Mouse (Mus musculus) adrenal gland, adult 10 weeks (tissue): ENCODE measurements around the gene Colgalt1. TPM values are rescaled to one million over a fixed set of nuclear protein-coding genes. Genes with fewer than 3 reads are reported as not detected.

ENCODE experiments used
- polyA plus RNA-seq: library from polyadenylated mRNA; stranded (reverse); fragments of 350-450 nt; fragmentation: Illumina TruSeq; extraction: RNeasy Lipid Tissue Mini Kit (QIAGEN cat#74804); gene quantifications from one replicate; pipeline ENCODE4 v1.2.3, GENCODE M21; 2014; ENCODE audit warnings: low read depth, low replicate concordance

Gene Colgalt1
- polyA plus RNA-seq: 54.8 TPM

GRCm38 (mm10) chr8:71610822-71611651 is at the start of gene Colgalt1:
Gene Colgalt1, plus strand, starts transcription at chr8:71610998.

GRCm38 (mm10) chr8:71566501-71566900 is 44.3 kb upstream of the Colgalt1 start, which contains the start of gene Nxnl1:
Gene Nxnl1, minus strand, starts transcription at chr8:71566601.

DNA sequence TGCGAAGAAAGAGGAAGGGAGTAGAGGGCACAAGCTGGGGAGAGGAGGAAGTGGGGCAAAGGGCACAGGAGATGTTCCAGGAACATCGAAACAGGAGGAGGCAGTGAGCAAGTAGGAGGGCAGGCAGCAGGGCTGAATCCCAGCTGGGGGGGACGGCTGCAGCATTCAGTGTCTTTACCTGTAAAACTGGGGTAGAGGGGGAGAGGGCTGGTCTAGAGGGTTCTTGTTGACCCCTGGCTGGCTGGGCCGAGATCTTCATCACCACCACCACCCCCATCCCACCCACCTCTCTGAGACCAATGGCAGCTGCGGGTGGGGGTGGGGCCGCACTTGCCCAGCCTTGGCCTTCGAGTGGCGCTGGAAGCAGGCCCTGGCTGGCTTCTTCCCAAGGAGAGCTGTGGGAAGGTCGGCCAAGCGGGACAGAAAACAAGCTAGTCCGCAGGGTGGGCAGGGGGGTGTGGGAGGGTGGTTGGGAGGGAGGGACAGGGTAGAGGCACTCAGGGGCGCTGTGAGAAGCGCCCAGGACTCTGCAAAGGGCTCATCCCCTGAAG is 42.3 kb upstream of the Colgalt1 start, which contains the start of gene Slc27a1:
Gene Slc27a1, plus strand, starts transcription at position 496 of the 551 bp plus-strand sequence.

GRCm38 (mm10) chr8:71591471-71592373 is 19.1 kb upstream of the Colgalt1 start, which contains the start of gene Pgls:
Gene Pgls, plus strand, starts transcription at chr8:71592176.

DNA sequence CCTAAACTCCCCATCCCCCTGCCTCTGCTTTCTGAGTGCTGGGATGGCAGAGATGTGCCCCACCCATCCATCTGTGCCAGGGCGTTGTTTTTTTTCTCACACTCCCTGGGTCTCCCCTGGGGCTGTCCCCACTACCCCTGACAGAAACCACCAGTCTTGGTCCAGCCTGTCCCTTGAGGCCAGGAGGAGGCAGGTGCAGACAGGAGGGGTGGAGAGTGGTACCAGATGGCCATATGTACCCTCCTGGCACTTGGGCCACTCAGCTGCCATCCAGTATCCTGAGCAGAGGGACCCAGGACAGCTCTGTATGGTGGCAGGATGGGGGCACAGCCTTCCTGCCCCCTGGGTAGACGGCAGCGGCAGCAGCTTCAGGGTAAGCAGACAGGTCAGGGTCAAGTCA is 13.3 kb upstream of the Colgalt1 start, which contains the start of gene Fam129c:
Gene Fam129c, plus strand, starts transcription at position 198 of the 400 bp plus-strand sequence.

DNA sequence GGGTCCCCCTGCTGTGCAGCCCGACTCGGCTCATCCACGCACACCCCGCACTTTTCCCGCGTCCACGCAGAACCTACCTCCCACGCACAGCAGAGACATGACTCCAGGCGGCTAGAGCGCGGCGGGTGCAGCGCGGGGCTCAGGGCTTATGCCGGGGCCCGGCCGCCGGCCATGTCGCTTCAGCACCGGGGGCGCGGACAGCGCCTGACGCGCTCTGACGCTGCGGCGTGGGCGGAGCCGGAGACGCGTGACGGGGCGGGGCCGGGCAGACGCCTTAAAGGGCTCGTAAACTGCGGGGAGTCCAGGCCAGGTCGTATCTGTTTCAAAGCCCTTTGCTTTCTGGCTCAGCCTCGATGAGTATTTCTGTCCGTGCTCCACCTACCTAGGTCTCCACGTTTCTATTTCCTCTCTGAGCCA is 60.8 kb downstream of the Colgalt1 start, which contains the start of gene Unc13a:
Gene Unc13a, minus strand, starts transcription at position 209 of the 417 bp plus-strand sequence.

Other genes starting within 250 kb of the Colgalt1 start
- 1.8 TPM for gene Use1, start 244.2 kb upstream of the Colgalt1 start, polyA plus RNA-seq
- gene Ocel1, start 239.7 kb upstream of the Colgalt1 start, polyA plus RNA-seq: 1.9 TPM
- 3.4 TPM for gene Nr2f6, start 229.0 kb upstream of the Colgalt1 start, polyA plus RNA-seq
- 2.4 TPM for gene Ushbp1, start 215.2 kb upstream of the Colgalt1 start, polyA plus RNA-seq
- 30.8 TPM for gene Babam1, start 214.1 kb upstream of the Colgalt1 start, polyA plus RNA-seq
- gene Ankle1, start 205.0 kb upstream of the Colgalt1 start, polyA plus RNA-seq: 0.41 TPM
- 1.1 TPM for gene Abhd8, start 147.3 kb upstream of the Colgalt1 start, polyA plus RNA-seq
- 10.8 TPM for gene Mrpl34, start 146.0 kb upstream of the Colgalt1 start, polyA plus RNA-seq
- gene Dda1, start 141.8 kb upstream of the Colgalt1 start, polyA plus RNA-seq: 3.4 TPM
- 1.0 TPM for gene Ano8, start 125.0 kb upstream of the Colgalt1 start, polyA plus RNA-seq
- 1.6 TPM for gene Gtpbp3, start 122.9 kb upstream of the Colgalt1 start, polyA plus RNA-seq
- gene Plvap, start 99.2 kb upstream of the Colgalt1 start, polyA plus RNA-seq: 4.8 TPM
- not detected for gene Ccdc194, start 85.3 kb upstream of the Colgalt1 start, polyA plus RNA-seq
- gene Bst2, start 73.5 kb upstream of the Colgalt1 start, polyA plus RNA-seq: 6.9 TPM
- 0.70 TPM for gene Mvb12a, start 68.1 kb upstream of the Colgalt1 start, polyA plus RNA-seq
- 3.8 TPM for gene Tmem221, start 52.1 kb upstream of the Colgalt1 start, polyA plus RNA-seq
- gene Nxnl1, start 44.4 kb upstream of the Colgalt1 start, polyA plus RNA-seq: 0.35 TPM
- gene Slc27a1, start 42.1 kb upstream of the Colgalt1 start, polyA plus RNA-seq: 14.2 TPM
- gene Pgls, start 18.8 kb upstream of the Colgalt1 start, polyA plus RNA-seq: 0.82 TPM
- gene Fam129c, start 13.3 kb upstream of the Colgalt1 start, polyA plus RNA-seq: not detected
- gene Unc13a, start 60.8 kb downstream of the Colgalt1 start, polyA plus RNA-seq: 0.70 TPM
- gene Jak3, start 65.3 kb downstream of the Colgalt1 start, polyA plus RNA-seq: not detected
- gene Insl3, start 78.2 kb downstream of the Colgalt1 start, polyA plus RNA-seq: not detected
- gene B3gnt3, start 90.8 kb downstream of the Colgalt1 start, polyA plus RNA-seq: 9.2 TPM
- not detected for gene Fcho1, start 114.7 kb downstream of the Colgalt1 start, polyA plus RNA-seq